Mouse (Mus musculus): Measurements from ENCODE around the gene D17H6S53E. TPM values are rescaled to one million over a fixed set of nuclear protein-coding genes. Genes with fewer than 3 reads are reported as not detected.
A peak's percentile ranks its signal among the peaks of the same experiment; 100 is the strongest.

The D17H6S53E gene
- total and polyA plus RNA-seq, 3 experiments, result 9.3 to 22.1 (median 12.8) TPM

DNA sequence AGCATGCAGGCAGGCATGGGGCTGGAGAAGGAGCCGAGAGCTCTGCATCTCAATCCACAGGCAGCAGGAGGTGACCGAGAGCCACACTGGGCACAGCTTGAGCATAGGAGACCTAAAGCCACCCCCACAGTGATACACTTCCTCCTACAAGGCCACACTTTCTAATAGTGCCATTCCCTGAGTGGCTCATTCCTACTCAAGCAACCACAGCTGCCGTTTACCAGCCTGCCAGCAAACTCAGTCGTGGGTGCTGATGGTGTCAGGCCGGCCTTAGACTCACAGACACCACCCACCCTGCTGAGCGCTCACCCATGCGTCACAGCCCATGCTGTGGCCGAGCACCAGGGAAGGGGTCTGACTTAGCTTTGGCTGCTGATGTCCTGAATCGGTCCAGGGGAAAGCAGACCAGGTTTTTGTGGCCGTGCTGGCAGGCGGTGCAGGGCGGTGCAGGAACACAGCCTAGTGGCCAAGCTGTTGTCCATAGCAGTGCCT, 29.0 kb upstream of the D17H6S53E start:
- peaks cover 100% of the 10 kb centered on the region for H3K36me3 ChIP-seq (replicated peaks)
- TF ChIP-seq GATA1 (IDR thresholded peaks at IDR 0.05; ENCODE audit: borderline replicate concordance, low read length), result no peak
- no peak for TF ChIP-seq TAL1 (conservative IDR thresholded peaks at IDR 0.05; ENCODE audit: low read depth, low read length)
- TF ChIP-seq POLR2AphosphoS5 (IDR thresholded peaks at IDR 0.05; ENCODE audit: insufficient replicate concordance, low read depth, low read length), result no peak
- no peak for TF ChIP-seq CTCF (IDR thresholded peaks at IDR 0.05; ENCODE audit: low read depth, low read length)
- no peak for TF ChIP-seq GATA2 (IDR thresholded peaks at IDR 0.05; ENCODE audit: borderline replicate concordance, low read depth, low read length)

DNA sequence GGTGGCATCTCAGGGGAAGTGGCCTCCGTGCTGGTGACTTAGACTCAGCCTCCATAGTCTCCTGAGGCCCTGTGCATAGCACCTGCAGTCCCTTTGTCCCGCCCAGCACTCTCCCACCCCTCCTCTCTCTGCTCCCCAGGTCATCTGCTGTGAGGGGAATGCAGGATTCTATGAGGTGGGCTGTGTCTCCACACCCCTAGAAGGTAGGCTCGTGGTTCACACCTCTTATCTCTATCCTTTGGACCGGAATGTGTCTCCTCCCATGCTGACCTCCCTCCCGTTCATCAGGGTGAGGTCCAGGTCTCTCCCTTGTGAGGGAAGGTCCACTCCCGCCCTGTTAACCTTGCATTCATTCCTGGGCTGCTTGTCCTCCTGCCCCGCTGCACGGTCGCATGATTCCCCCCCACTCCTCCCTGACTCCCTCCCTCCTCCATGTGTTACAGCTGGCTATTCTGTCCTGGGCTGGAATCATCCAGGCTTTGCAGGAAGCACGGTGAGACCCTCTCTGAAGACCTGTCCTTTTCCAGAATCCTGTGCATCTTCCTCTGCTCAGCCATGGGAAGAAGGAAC, 25.9 kb upstream of the D17H6S53E start:
- peaks cover 81% of the 10 kb centered on the region for H3K4me1 ChIP-seq (ENCODE audit: insufficient read depth, low read depth, low read length)

More for the DNA sequence above, 29.0 kb upstream of the D17H6S53E start:
- no peak for ATAC-seq (ENCODE audit: extremely low read depth, insufficient number of reproducible peaks, low FRiP score, poor library complexity, severe bottlenecking)
- no peak for DNase-seq (ENCODE audit: low spot score)
- Histone ChIP-seq H3K9me3 (replicated peaks) (no peaks in the 10 kb centered on the region), H3K4me3 (ENCODE audit: low read depth, low read length) (no peak overlapping the region), H3K27me3 (ENCODE audit: insufficient read depth, low read length) (no peaks in the 10 kb centered on the region), H3K4me1 (ENCODE audit: insufficient read depth, low read depth, low read length) (peaks cover 76% of the 10 kb centered on the region)

DNA sequence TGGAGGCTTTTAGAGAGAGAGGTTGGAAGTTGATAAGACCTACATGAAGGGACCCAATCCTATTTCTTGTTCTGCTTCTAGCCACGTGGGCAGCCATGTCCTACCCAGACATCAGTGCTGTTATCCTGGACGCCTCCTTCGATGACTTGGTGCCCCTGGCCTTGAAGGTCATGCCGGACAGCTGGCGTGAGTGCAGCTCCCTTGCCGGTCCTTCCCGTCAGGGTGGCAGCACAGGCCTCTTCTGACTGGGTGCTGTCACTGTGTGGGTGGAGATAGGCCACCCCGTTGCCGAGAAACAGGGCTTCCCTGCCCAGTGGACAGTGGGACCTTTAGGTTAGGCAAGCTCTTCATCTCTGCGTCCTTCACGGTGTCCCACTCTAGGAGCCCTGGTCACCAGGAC, 25.0 kb upstream of the D17H6S53E start:
- H3K27me3 ChIP-seq (ENCODE audit: insufficient read depth, low read length), result no peaks in the 10 kb centered on the region
- ATAC-seq (ENCODE audit: extremely low read depth, insufficient number of reproducible peaks, low FRiP score, poor library complexity, severe bottlenecking) (no peak), DNase-seq (ENCODE audit: low spot score) (no peak)
- H3K4me1 ChIP-seq (ENCODE audit: insufficient read depth, low read depth, low read length), result peaks cover 86% of the 10 kb centered on the region
- TF ChIP-seq TAL1 (conservative IDR thresholded peaks at IDR 0.05; ENCODE audit: low read depth, low read length) (no peak), POLR2AphosphoS5 (IDR thresholded peaks at IDR 0.05; ENCODE audit: insufficient replicate concordance, low read depth, low read length) (no peak), CTCF (IDR thresholded peaks at IDR 0.05; ENCODE audit: low read depth, low read length) (no peak), GATA1 (IDR thresholded peaks at IDR 0.05; ENCODE audit: borderline replicate concordance, low read length) (no peak), GATA2 (IDR thresholded peaks at IDR 0.05; ENCODE audit: borderline replicate concordance, low read depth, low read length) (no peak)
- H3K4me3 ChIP-seq (ENCODE audit: low read depth, low read length), result no peak overlapping the region
- H3K9me3 ChIP-seq (replicated peaks), result no peaks in the 10 kb centered on the region
- peaks cover 87% of the 10 kb centered on the region for H3K36me3 ChIP-seq (replicated peaks)

More for the DNA sequence above, 25.9 kb upstream of the D17H6S53E start:
- no peak for DNase-seq (ENCODE audit: low spot score)
- no peaks in the 10 kb centered on the region for H3K27me3 ChIP-seq (ENCODE audit: insufficient read depth, low read length)
- no peak overlapping the region for H3K4me3 ChIP-seq (ENCODE audit: low read depth, low read length)
- H3K36me3 ChIP-seq (replicated peaks), result peaks cover 96% of the 10 kb centered on the region
- no peak for ATAC-seq (ENCODE audit: extremely low read depth, insufficient number of reproducible peaks, low FRiP score, poor library complexity, severe bottlenecking)
- no peaks in the 10 kb centered on the region for H3K9me3 ChIP-seq (replicated peaks)
- TF ChIP-seq TAL1 (conservative IDR thresholded peaks at IDR 0.05; ENCODE audit: low read depth, low read length) (no peak), POLR2AphosphoS5 (IDR thresholded peaks at IDR 0.05; ENCODE audit: insufficient replicate concordance, low read depth, low read length) (no peak), GATA2 (IDR thresholded peaks at IDR 0.05; ENCODE audit: borderline replicate concordance, low read depth, low read length) (no peak), CTCF (IDR thresholded peaks at IDR 0.05; ENCODE audit: low read depth, low read length) (no peak), GATA1 (IDR thresholded peaks at IDR 0.05; ENCODE audit: borderline replicate concordance, low read length) (no peak)

DNA sequence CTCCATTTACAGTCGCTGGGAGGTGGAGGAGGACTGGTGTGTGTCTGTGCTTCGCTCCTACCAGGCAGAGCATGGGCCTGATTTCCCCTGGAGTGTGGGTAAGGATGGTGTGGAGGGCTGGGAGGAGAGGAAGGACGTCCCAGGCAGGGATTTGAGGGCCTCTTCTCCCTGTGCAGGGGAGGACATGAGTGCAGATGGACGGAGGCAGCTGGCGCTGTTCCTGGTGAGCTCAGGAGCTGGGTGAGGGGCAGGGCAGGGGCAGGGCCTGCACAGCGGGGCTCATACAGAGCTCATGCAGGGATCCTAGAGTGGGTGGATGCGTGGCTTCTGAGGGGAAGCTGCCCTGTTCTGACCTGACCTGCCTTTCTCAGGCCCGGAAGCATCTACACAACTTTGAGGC, 23.9 kb upstream of the D17H6S53E start:
- Histone ChIP-seq H3K9me3 (replicated peaks) (no peaks in the 10 kb centered on the region), H3K27me3 (ENCODE audit: insufficient read depth, low read length) (no peaks in the 10 kb centered on the region), H3K4me1 (ENCODE audit: insufficient read depth, low read depth, low read length) (peaks cover 86% of the 10 kb centered on the region), H3K36me3 (replicated peaks) (peaks cover 76% of the 10 kb centered on the region), H3K4me3 (ENCODE audit: low read depth, low read length) (no peak overlapping the region; the same call in 1 of the 2 replicates)
- DNase-seq (ENCODE audit: low spot score) (no peak), ATAC-seq (ENCODE audit: extremely low read depth, insufficient number of reproducible peaks, low FRiP score, poor library complexity, severe bottlenecking) (no peak)
- no peak for TF ChIP-seq GATA2 (IDR thresholded peaks at IDR 0.05; ENCODE audit: borderline replicate concordance, low read depth, low read length)
- no peak for TF ChIP-seq GATA1 (IDR thresholded peaks at IDR 0.05; ENCODE audit: borderline replicate concordance, low read length)
- no peak for TF ChIP-seq CTCF (IDR thresholded peaks at IDR 0.05; ENCODE audit: low read depth, low read length)
- no peak for TF ChIP-seq POLR2AphosphoS5 (IDR thresholded peaks at IDR 0.05; ENCODE audit: insufficient replicate concordance, low read depth, low read length)
- TF ChIP-seq TAL1 (conservative IDR thresholded peaks at IDR 0.05; ENCODE audit: low read depth, low read length), result no peak

DNA sequence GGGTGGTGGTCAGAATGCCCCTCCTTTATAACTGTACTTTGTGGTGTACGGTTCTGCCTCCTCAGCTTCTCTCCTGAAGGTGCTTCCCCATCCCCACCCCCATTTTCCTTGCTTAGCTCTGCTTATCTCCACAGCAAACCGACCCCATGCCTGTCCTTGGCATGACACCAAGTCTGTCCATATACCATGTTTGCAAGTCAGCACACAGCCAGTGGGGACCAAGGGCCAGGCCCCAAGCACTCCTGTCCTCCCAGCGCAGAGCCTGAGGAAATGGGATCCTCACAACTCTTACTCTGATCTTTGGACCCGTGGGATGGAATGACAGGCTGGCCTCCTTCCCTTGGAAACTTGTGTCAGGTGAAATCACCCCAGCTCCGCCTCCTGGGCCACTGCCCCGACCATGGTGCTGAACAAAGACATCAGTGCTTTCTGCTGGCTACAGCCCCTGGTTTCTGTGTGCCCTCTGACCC, 22.9 kb upstream of the D17H6S53E start:
- Histone ChIP-seq H3K9me3 (replicated peaks) (no peaks in the 10 kb centered on the region), H3K4me3 (ENCODE audit: low read depth, low read length) (peak overlapping the region; percentile 49; the same call in 1 of the 2 replicates), H3K4me1 (ENCODE audit: insufficient read depth, low read depth, low read length) (peaks cover 83% of the 10 kb centered on the region), H3K27me3 (ENCODE audit: insufficient read depth, low read length) (no peaks in the 10 kb centered on the region), H3K36me3 (replicated peaks) (peaks cover 66% of the 10 kb centered on the region)
- ATAC-seq (ENCODE audit: extremely low read depth, insufficient number of reproducible peaks, low FRiP score, poor library complexity, severe bottlenecking) (no peak), DNase-seq (ENCODE audit: low spot score) (no peak)
- no peak for TF ChIP-seq CTCF (IDR thresholded peaks at IDR 0.05; ENCODE audit: low read depth, low read length)
- no peak for TF ChIP-seq POLR2AphosphoS5 (IDR thresholded peaks at IDR 0.05; ENCODE audit: insufficient replicate concordance, low read depth, low read length)
- TF ChIP-seq TAL1 (conservative IDR thresholded peaks at IDR 0.05; ENCODE audit: low read depth, low read length), result no peak

DNA sequence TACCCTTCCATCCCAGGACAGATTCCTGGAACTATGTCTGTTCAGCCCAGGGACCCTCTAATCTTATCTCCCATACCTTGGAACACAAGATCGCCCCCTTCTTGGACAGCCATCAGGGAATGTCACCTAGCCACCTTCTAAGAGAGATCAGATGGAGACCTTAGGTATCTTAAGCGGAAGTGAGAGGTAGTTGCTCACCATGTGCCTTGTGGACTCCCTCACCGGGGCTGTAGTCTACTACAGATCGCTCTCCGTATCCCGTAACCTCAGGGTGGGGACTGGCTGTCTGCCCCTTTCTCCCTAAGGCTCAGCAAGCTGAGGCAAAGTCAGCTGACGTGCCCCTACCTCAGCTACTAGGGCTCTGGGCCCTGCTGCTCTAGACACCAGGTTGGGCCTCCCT, 22.1 kb upstream of the D17H6S53E start:
- DNase-seq (ENCODE audit: low spot score) (no peak), ATAC-seq (ENCODE audit: extremely low read depth, insufficient number of reproducible peaks, low FRiP score, poor library complexity, severe bottlenecking) (no peak)
- H3K9me3 ChIP-seq (replicated peaks), result no peaks in the 10 kb centered on the region
- no peak overlapping the region; the same call in 1 of the 2 replicates for H3K4me3 ChIP-seq (ENCODE audit: low read depth, low read length)
- H3K27me3 ChIP-seq (ENCODE audit: insufficient read depth, low read length), result no peaks in the 10 kb centered on the region
- peaks cover 85% of the 10 kb centered on the region for H3K4me1 ChIP-seq (ENCODE audit: insufficient read depth, low read depth, low read length)
- peaks cover 58% of the 10 kb centered on the region for H3K36me3 ChIP-seq (replicated peaks)
- TF ChIP-seq GATA2 (IDR thresholded peaks at IDR 0.05; ENCODE audit: borderline replicate concordance, low read depth, low read length) (no peak), TAL1 (conservative IDR thresholded peaks at IDR 0.05; ENCODE audit: low read depth, low read length) (no peak)
